Mouse (Mus musculus) neural tube, embryonic 15.5 days (tissue): ENCODE data around the gene Muc3a. TPM values are rescaled to one million over a fixed set of nuclear protein-coding genes. Genes with fewer than 3 reads are reported as not detected.

ENCODE experiments used
- ATAC-seq: fragments of 200-750 bp; cut with Nextera tagmentation; 2 replicates; pipeline ENCODE4 v1.8.0; 2017; ENCODE audit warnings: mild to moderate bottlenecking, moderate TSS enrichment, moderate library complexity; ENCODE audit not compliant: low FRiP score
- H3K27ac ChIP-seq: fragments of 300-500 bp; sonication (generic); replicated peaks from 2 replicates; pipeline ENCODE4 v1.5.1; 2015; ENCODE audit warnings: mild to moderate bottlenecking, inconsistent platforms
- H3K27me3 ChIP-seq: fragments of 300-500 bp; sonication (generic); replicated peaks from 2 replicates; pipeline ENCODE4 v1.6.1; 2015; ENCODE audit warnings: inconsistent platforms
- H3K36me3 ChIP-seq: fragments of 300-500 bp; sonication (generic); 2 replicates; pipeline ENCODE4 v1.6.1; 2015; ENCODE audit warnings: inconsistent platforms
- H3K4me1 ChIP-seq: fragments of 300-500 bp; sonication (generic); 2 replicates; pipeline ENCODE4 v1.6.1; 2015; ENCODE audit warnings: inconsistent platforms
- H3K4me2 ChIP-seq: fragments of 300-500 bp; sonication (generic); 2 replicates; pipeline ENCODE4 v1.6.1; 2015; ENCODE audit warnings: inconsistent platforms, mild to moderate bottlenecking, moderate library complexity
- H3K4me3 ChIP-seq: fragments of 300-500 bp; sonication (generic); replicated peaks from 2 replicates; pipeline ENCODE4 v1.5.1; 2015; ENCODE audit warnings: mild to moderate bottlenecking, inconsistent platforms
- H3K9ac ChIP-seq: fragments of 300-500 bp; sonication (generic); replicated peaks from 2 replicates; pipeline ENCODE4 v1.6.1; 2015; ENCODE audit warnings: mild to moderate bottlenecking, inconsistent platforms
- H3K9me3 ChIP-seq: fragments of 300-500 bp; sonication (generic); replicated peaks from 2 replicates; pipeline ENCODE4 v1.6.1; 2016; ENCODE audit warnings: inconsistent platforms
- WGBS: fragments of 180-500 bp; shearing (Covaris S2); methylation state at CpG from one replicate; pipeline ENCODE4 v1.1.7; 2015; ENCODE audit warnings: mixed read lengths; 5-methylcytosine and 5-hydroxymethylcytosine counted together
- polyA plus RNA-seq: library from polyadenylated mRNA; unstranded; fragments of >200 nt; fragmentation: Nextera tagmentation; extraction: Ambion mirVana; gene quantifications from 2 replicates; pipeline ENCODE4 v1.2.1, GENCODE M21; 2015

Muc3a gene
- 0.65 and 1.6 TPM in 2 replicates for polyA plus RNA-seq

- Histone ChIP-seq H3K27me3 (no peaks in the 10 kb centered on the region), H3K27ac (no peak within 1 kb of the TSS), H3K9ac (no peak within 1 kb of the TSS), H3K36me3 (no peaks in the 10 kb centered on the region), H3K4me3 (no peak within 1 kb of the TSS), H3K9me3 (no peaks in the 10 kb centered on the region), H3K4me2 (no peak within 1 kb of the TSS), H3K4me1 (no peaks in the 10 kb centered on the region)
- WGBS, result 69% methylated on average over 2 of the region's 2 CpGs
- no peak for ATAC-seq
These were observed at the start of gene Muc3a for GRCm38 (mm10) chr5:137212289-137212688. Gene Muc3a (minus strand): TSS chr5:137212389.

- Histone ChIP-seq H3K36me3 (no peaks in the 10 kb centered on the region), H3K27ac (no peak overlapping the region), H3K4me2 (no peak overlapping the region), H3K4me3 (no peak overlapping the region), H3K9ac (no peak overlapping the region), H3K4me1 (no peaks in the 10 kb centered on the region), H3K9me3 (no peaks in the 10 kb centered on the region), H3K27me3 (no peaks in the 10 kb centered on the region)
- WGBS, result 21% methylated on average over 17 of the region's 17 CpGs
- ATAC-seq, result no peak
These were observed 917 bp downstream of the Muc3a start for GRCm38 (mm10) chr5:137211114-137211829.

- Histone ChIP-seq H3K9me3 (no peaks in the 10 kb centered on the region), H3K9ac (no peak overlapping the region), H3K36me3 (no peaks in the 10 kb centered on the region), H3K4me2 (no peak overlapping the region), H3K4me3 (no peak overlapping the region), H3K27me3 (0 out of 2 replicates have a peak, but pooled peaks cover 2% of the 10 kb centered on the region), H3K4me1 (no peaks in the 10 kb centered on the region), H3K27ac (no peak overlapping the region)
- WGBS, result 68% methylated on average over 8 of the region's 8 CpGs
- no peak for ATAC-seq
These were observed 1.5 kb downstream of the Muc3a start for GRCm38 (mm10) chr5:137210689-137211088.

GRCm38 (mm10) chr5:137205301-137205700, 6.9 kb downstream of the Muc3a start:
- no peak overlapping the region for H3K4me3 ChIP-seq
- WGBS, result 85% methylated on average over 3 of the region's 3 CpGs
- H3K36me3 ChIP-seq, result no peaks in the 10 kb centered on the region
- H3K9me3 ChIP-seq, result no peaks in the 10 kb centered on the region
- H3K9ac ChIP-seq, result no peak overlapping the region
- no peak for ATAC-seq
- no peak overlapping the region for H3K27ac ChIP-seq
- H3K27me3 ChIP-seq, result 0 out of 2 replicates have a peak, but pooled peaks cover 2% of the 10 kb centered on the region
- no peaks in the 10 kb centered on the region for H3K4me1 ChIP-seq
- H3K4me2 ChIP-seq, result no peak overlapping the region

GRCm38 (mm10) chr5:137194488-137195120, 17.6 kb downstream of the Muc3a start:
- Histone ChIP-seq H3K36me3 (no peaks in the 10 kb centered on the region), H3K4me2 (no peak overlapping the region), H3K4me1 (peaks cover under 1% of the 10 kb centered on the region; the same call in 1 of the 2 replicates), H3K9ac (no peak overlapping the region), H3K27ac (no peak overlapping the region), H3K27me3 (no peaks in the 10 kb centered on the region), H3K4me3 (no peak overlapping the region), H3K9me3 (no peaks in the 10 kb centered on the region)
- WGBS, result 89% methylated on average over 8 of the region's 8 CpGs
- no peak for ATAC-seq

GRCm38 (mm10) chr5:137193279-137193952, 18.8 kb downstream of the Muc3a start:
- WGBS, result 18% methylated on average over 8 of the region's 8 CpGs
- H3K27ac ChIP-seq, result no peak overlapping the region
- no peak overlapping the region for H3K4me2 ChIP-seq
- H3K4me3 ChIP-seq, result no peak overlapping the region
- H3K9ac ChIP-seq, result no peak overlapping the region
- H3K9me3 ChIP-seq, result no peaks in the 10 kb centered on the region
- H3K36me3 ChIP-seq, result no peaks in the 10 kb centered on the region
- H3K4me1 ChIP-seq, result peaks cover 6% of the 10 kb centered on the region; the same call in 1 of the 2 replicates
- H3K27me3 ChIP-seq, result no peaks in the 10 kb centered on the region
- no peak for ATAC-seq

- 13% methylated on average over 34 of the region's 34 CpGs for WGBS
- H3K4me2 ChIP-seq, result peak overlapping the region; percentile 83
- peaks cover 6% of the 10 kb centered on the region; the same call in 1 of the 2 replicates for H3K4me1 ChIP-seq
- H3K27ac ChIP-seq, result 0 out of 2 replicates have a peak overlapping the region, but pooled peaks have one; percentile 54
- H3K9me3 ChIP-seq, result no peaks in the 10 kb centered on the region
- H3K9ac ChIP-seq, result peak overlapping the region; percentile 69
- H3K27me3 ChIP-seq, result no peaks in the 10 kb centered on the region
- no peaks in the 10 kb centered on the region for H3K36me3 ChIP-seq
- no peak for ATAC-seq
- H3K4me3 ChIP-seq, result peak overlapping the region; percentile 50
These were observed 22.9 kb downstream of the Muc3a start for GRCm38 (mm10) chr5:137189326-137189725.

- H3K9ac ChIP-seq, result no peak overlapping the region
- no peak overlapping the region for H3K27ac ChIP-seq
- H3K27me3 ChIP-seq, result no peaks in the 10 kb centered on the region
- H3K9me3 ChIP-seq, result no peaks in the 10 kb centered on the region
- no peak overlapping the region for H3K4me2 ChIP-seq
- peaks cover 6% of the 10 kb centered on the region; the same call in 1 of the 2 replicates for H3K4me1 ChIP-seq
- H3K4me3 ChIP-seq, result no peak overlapping the region
- no peaks in the 10 kb centered on the region for H3K36me3 ChIP-seq
- WGBS, result 87% methylated on average over 8 of the region's 8 CpGs
- ATAC-seq, result no peak
These were observed 26.8 kb downstream of the Muc3a start for GRCm38 (mm10) chr5:137185362-137185761.

GRCm38 (mm10) chr5:137179646-137180374, 32.4 kb downstream of the Muc3a start:
- no peak overlapping the region for H3K9ac ChIP-seq
- no peaks in the 10 kb centered on the region; the same call in 1 of the 2 replicates for H3K27me3 ChIP-seq
- no peaks in the 10 kb centered on the region for H3K4me1 ChIP-seq
- no peak for ATAC-seq
- H3K36me3 ChIP-seq, result no peaks in the 10 kb centered on the region
- WGBS, result 84% methylated on average over 8 of the region's 8 CpGs
- no peak overlapping the region for H3K4me2 ChIP-seq
- H3K4me3 ChIP-seq, result no peak overlapping the region
- H3K9me3 ChIP-seq, result no peaks in the 10 kb centered on the region
- no peak overlapping the region for H3K27ac ChIP-seq

- H3K27me3 ChIP-seq, result no peaks in the 10 kb centered on the region
- H3K4me3 ChIP-seq, result no peak overlapping the region
- 85% methylated on average over 6 of the region's 6 CpGs for WGBS
- no peak overlapping the region for H3K27ac ChIP-seq
- no peaks in the 10 kb centered on the region for H3K36me3 ChIP-seq
- H3K9ac ChIP-seq, result no peak overlapping the region
- no peaks in the 10 kb centered on the region for H3K4me1 ChIP-seq
- no peak overlapping the region for H3K4me2 ChIP-seq
- no peak for ATAC-seq
- no peaks in the 10 kb centered on the region for H3K9me3 ChIP-seq
These were observed 38.2 kb downstream of the Muc3a start for GRCm38 (mm10) chr5:137173967-137174366.

GRCm38 (mm10) chr5:137172591-137172990, 39.6 kb downstream of the Muc3a start:
- no peak for ATAC-seq
- Histone ChIP-seq H3K4me3 (no peak overlapping the region), H3K4me2 (no peak overlapping the region), H3K4me1 (no peaks in the 10 kb centered on the region), H3K9ac (no peak overlapping the region), H3K27ac (no peak overlapping the region), H3K27me3 (no peaks in the 10 kb centered on the region), H3K9me3 (no peaks in the 10 kb centered on the region), H3K36me3 (no peaks in the 10 kb centered on the region)
- 0% methylated on average over 1 of the region's 1 CpGs for WGBS
